Mouse (Mus musculus) G1E (cell line): ENCODE measurements around the gene Clint1.

Source experiments
- CTCF ChIP-seq: IDR thresholded peaks from 2 replicates; pipeline ENCODE4 v1.5.1; 2012; ENCODE audit warnings: low read depth, low read length, inconsistent platforms, mixed read lengths
- GATA1 ChIP-seq: IDR thresholded peaks from 2 replicates; pipeline ENCODE4 v1.6.1; 2012; ENCODE audit warnings: borderline replicate concordance, low read length, inconsistent platforms, mixed read lengths
- GATA2 ChIP-seq: IDR thresholded peaks from 2 replicates; pipeline ENCODE4 v1.6.1; 2012; ENCODE audit warnings: low read depth, low read length, inconsistent platforms, borderline replicate concordance
- POLR2AphosphoS5 ChIP-seq: IDR thresholded peaks from 2 replicates; pipeline ENCODE4 v1.6.1; 2012; ENCODE audit warnings: low read depth, low read length, inconsistent platforms; ENCODE audit not compliant: insufficient replicate concordance
- TAL1 ChIP-seq: conservative IDR thresholded peaks from 2 replicates; pipeline ENCODE4 v1.6.1; 2012; ENCODE audit warnings: low read depth, low read length, inconsistent platforms, mixed read lengths

GRCm38 (mm10) chr11:45850317-45850716 lies 1.5 kb upstream of the Clint1 start:
- TF ChIP-seq CTCF (no peak), GATA1 (no peak), TAL1 (no peak), GATA2 (no peak), POLR2AphosphoS5 (no peak)
